Mouse (Mus musculus): ENCODE data around the gene H2-Ob.
A peak's percentile ranks its signal among the peaks of the same experiment; 100 is the strongest.
"Not testable (repeated sequence)": the region's sequence is repeated elsewhere in the genome, so short reads cannot be mapped to it uniquely, and the experiment has no call there.

Gene H2-Ob

GRCm38 (mm10) chr17:34207866-34208265 lies 30.8 kb upstream of the H2-Ob start:
- DNase-seq (ENCODE audit: low spot score), result no peak

- DNase-seq (ENCODE audit: low spot score), result no peak
Measured at GRCm38 (mm10) chr17:34208421-34208820, 30.3 kb upstream of the H2-Ob start.

GRCm38 (mm10) chr17:34209680-34210079 lies 29.0 kb upstream of the H2-Ob start:
- no peak for DNase-seq (ENCODE audit: low spot score)

- no peak for DNase-seq (ENCODE audit: low spot score)
Measured at GRCm38 (mm10) chr17:34210599-34210998, 28.1 kb upstream of the H2-Ob start.

- no peak for DNase-seq (ENCODE audit: low spot score)
Measured at GRCm38 (mm10) chr17:34211746-34212365, 26.8 kb upstream of the H2-Ob start.

- no peak for DNase-seq (ENCODE audit: low spot score)
Measured at GRCm38 (mm10) chr17:34213936-34214335, 24.8 kb upstream of the H2-Ob start.

GRCm38 (mm10) chr17:34215176-34215575 lies 23.5 kb upstream of the H2-Ob start:
- no peak for DNase-seq (ENCODE audit: low spot score)

- DNase-seq (ENCODE audit: low spot score), result no peak
Measured at GRCm38 (mm10) chr17:34217216-34217928, 21.3 kb upstream of the H2-Ob start.

GRCm38 (mm10) chr17:34217986-34218385 lies 20.7 kb upstream of the H2-Ob start:
- DNase-seq (ENCODE audit: low spot score), result no peak

- DNase-seq (ENCODE audit: low spot score), result no peak
Measured at GRCm38 (mm10) chr17:34218675-34219074, 20.0 kb upstream of the H2-Ob start.

GRCm38 (mm10) chr17:34219096-34219495 lies 19.6 kb upstream of the H2-Ob start:
- peak; percentile 41 for DNase-seq (ENCODE audit: low spot score)

- not testable (repeated sequence) for DNase-seq (ENCODE audit: low spot score)
Measured at GRCm38 (mm10) chr17:34219801-34220200, 18.9 kb upstream of the H2-Ob start.

- DNase-seq (ENCODE audit: low spot score), result not testable (repeated sequence)
Measured at GRCm38 (mm10) chr17:34220401-34220800, 18.3 kb upstream of the H2-Ob start.

GRCm38 (mm10) chr17:34224816-34225215 lies 13.9 kb upstream of the H2-Ob start:
- no peak for DNase-seq (ENCODE audit: low spot score)

GRCm38 (mm10) chr17:34225426-34225825 lies 13.3 kb upstream of the H2-Ob start:
- no peak for DNase-seq (ENCODE audit: low spot score)

- not testable (repeated sequence) for DNase-seq (ENCODE audit: low spot score)
Measured at GRCm38 (mm10) chr17:34225911-34226310, 12.8 kb upstream of the H2-Ob start.

- DNase-seq (ENCODE audit: low spot score), result not testable (repeated sequence)
Measured at GRCm38 (mm10) chr17:34230971-34231370, 7.7 kb upstream of the H2-Ob start.

GRCm38 (mm10) chr17:34232021-34232420 lies 6.7 kb upstream of the H2-Ob start:
- DNase-seq (ENCODE audit: low spot score), result not testable (repeated sequence)

GRCm38 (mm10) chr17:34234926-34235325 lies 3.8 kb upstream of the H2-Ob start:
- DNase-seq (ENCODE audit: low spot score), result peak; percentile 72

- no peak for DNase-seq (ENCODE audit: low spot score)
Measured at GRCm38 (mm10) chr17:34236691-34237090, 2.0 kb upstream of the H2-Ob start.

- no peak for DNase-seq (ENCODE audit: low spot score)
Measured at GRCm38 (mm10) chr17:34237741-34238140, 962 bp upstream of the H2-Ob start.

- peak; percentile 44 for DNase-seq (ENCODE audit: low spot score)
Measured at GRCm38 (mm10) chr17:34239601-34240041, 918 bp downstream of the H2-Ob start.

- DNase-seq (ENCODE audit: low spot score), result no peak
Measured at GRCm38 (mm10) chr17:34240366-34240765, 1.7 kb downstream of the H2-Ob start.

GRCm38 (mm10) chr17:34240916-34241315 lies 2.2 kb downstream of the H2-Ob start:
- no peak for DNase-seq (ENCODE audit: low spot score)
